Mouse (Mus musculus) midbrain, embryonic 14.5 days (tissue): Measurements from ENCODE around the gene Scgb3a1. TPM values are rescaled to one million over a fixed set of nuclear protein-coding genes. Genes with fewer than 3 reads are reported as not detected.

Source experiments
- ATAC-seq: fragments of 200-750 bp; cut with Nextera tagmentation; 2 replicates; pipeline ENCODE4 v1.8.0; 2017; ENCODE audit warnings: moderate number of reproducible peaks, moderate library complexity; ENCODE audit not compliant: low FRiP score, low TSS enrichment
- DNase-seq: peaks from one replicate; pipeline ENCODE4 v3.0.0-alpha.2; 2015
- H3K27ac ChIP-seq: fragments of 300-500 bp; sonication (generic); replicated peaks from 2 replicates; pipeline ENCODE4 v1.5.1; 2014; ENCODE audit warnings: mild to moderate bottlenecking, low read depth, low read length, moderate library complexity
- H3K27me3 ChIP-seq: fragments of 300-500 bp; sonication (generic); 2 replicates; pipeline ENCODE4 v1.6.1; 2014; ENCODE audit warnings: low read length, control low read depth, mixed read lengths; ENCODE audit not compliant: control insufficient read depth, insufficient read depth
- H3K36me3 ChIP-seq: fragments of 300-500 bp; sonication (generic); 2 replicates; pipeline ENCODE4 v1.6.1; 2014; ENCODE audit warnings: low read length, control low read depth; ENCODE audit not compliant: control insufficient read depth, insufficient read depth
- H3K4me1 ChIP-seq: fragments of 300-500 bp; sonication (generic); 2 replicates; pipeline ENCODE4 v1.6.1; 2014; ENCODE audit warnings: mild to moderate bottlenecking, antibody characterized with exemption, low read length, control low read depth; ENCODE audit not compliant: control insufficient read depth, insufficient read depth
- H3K4me2 ChIP-seq: fragments of 300-500 bp; sonication (generic); 2 replicates; pipeline ENCODE4 v1.6.1; 2014; ENCODE audit warnings: mild to moderate bottlenecking, low read length, moderate library complexity
- H3K4me3 ChIP-seq: fragments of 300-500 bp; sonication (generic); replicated peaks from 2 replicates; pipeline ENCODE4 v1.5.1; 2014; ENCODE audit warnings: low read depth, low read length
- H3K9ac ChIP-seq: fragments of 300-500 bp; sonication (generic); replicated peaks from 2 replicates; pipeline ENCODE4 v1.6.1; 2014; ENCODE audit warnings: mild to moderate bottlenecking, low read length, moderate library complexity
- H3K9me3 ChIP-seq: fragments of 300-500 bp; sonication (generic); 2 replicates; pipeline ENCODE4 v1.6.1; 2016; ENCODE audit warnings: low read length, control low read depth, mixed read lengths; ENCODE audit not compliant: control insufficient read depth
- WGBS: fragments of 180-500 bp; shearing (Covaris S2); extraction: QIAGEN DNeasy Blood & Tissue Kit; methylation state at CpG from one replicate; pipeline ENCODE4 v1.1.7; 2014; 5-methylcytosine and 5-hydroxymethylcytosine counted together
- polyA plus RNA-seq: library from polyadenylated mRNA; unstranded; fragments of >200 nt; fragmentation: Nextera tagmentation; extraction: Ambion mirVana; gene quantifications from 2 replicates; pipeline ENCODE4 v1.2.1, GENCODE M21; 2014

The Scgb3a1 gene
- polyA plus RNA-seq, 1 experiment from 2014 or later: not detected

DNA sequence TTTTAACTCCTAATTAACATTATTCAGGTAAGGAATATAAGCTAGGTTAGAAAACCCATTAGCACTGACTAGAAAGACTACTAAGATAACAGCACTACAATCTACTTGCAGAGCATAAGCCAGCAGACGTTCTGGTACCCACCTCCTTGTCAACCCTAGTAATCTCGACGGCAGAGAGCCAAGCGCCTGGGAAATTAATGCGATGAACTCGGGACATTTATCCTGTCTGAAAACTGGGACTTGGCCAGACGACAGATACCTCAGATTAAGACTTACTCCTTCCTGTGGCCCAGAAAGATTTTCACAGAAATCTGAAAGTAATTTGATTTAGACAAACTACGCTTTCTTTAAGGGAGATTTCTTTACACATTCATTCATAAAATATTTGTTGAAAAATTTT lies 41.4 kb downstream of the Scgb3a1 start:
- DNase-seq: no peak
- H3K36me3 ChIP-seq: peaks cover 28% of the 10 kb centered on the region
- H3K4me3 ChIP-seq: no peak overlapping the region
- H3K27ac ChIP-seq: no peak overlapping the region
- ATAC-seq: no peak
- 86% methylated on average over 8 of the region's 8 CpGs for WGBS
- H3K4me1 ChIP-seq: peaks cover 12% of the 10 kb centered on the region
- H3K9ac ChIP-seq: no peak overlapping the region
- no peaks in the 10 kb centered on the region for H3K9me3 ChIP-seq
- H3K4me2 ChIP-seq: no peak overlapping the region
- no peaks in the 10 kb centered on the region for H3K27me3 ChIP-seq

GRCm38 (mm10) chr11:49707834-49708233 lies 44.4 kb downstream of the Scgb3a1 start:
- Histone ChIP-seq H3K9me3 (no peaks in the 10 kb centered on the region), H3K4me2 (no peak overlapping the region), H3K27me3 (no peaks in the 10 kb centered on the region), H3K4me3 (no peak overlapping the region), H3K4me1 (peaks cover 27% of the 10 kb centered on the region), H3K27ac (no peak overlapping the region), H3K36me3 (peaks cover 11% of the 10 kb centered on the region; the same call in 1 of the 2 replicates), H3K9ac (no peak overlapping the region)
- WGBS: 94% methylated on average over 2 of the region's 2 CpGs
- ATAC-seq: no peak
- no peak for DNase-seq

- ATAC-seq (no peak), DNase-seq (no peak)
- peak overlapping the region; percentile 72 for H3K4me2 ChIP-seq
- peaks cover 30% of the 10 kb centered on the region for H3K4me1 ChIP-seq
- no peaks in the 10 kb centered on the region for H3K27me3 ChIP-seq
- H3K27ac ChIP-seq: no peak overlapping the region
- H3K36me3 ChIP-seq: peaks cover 9% of the 10 kb centered on the region; the same call in 1 of the 2 replicates
- H3K4me3 ChIP-seq: peak overlapping the region; percentile 98
- H3K9ac ChIP-seq: 0 out of 2 replicates have a peak overlapping the region, but pooled peaks have one; percentile 12
- H3K9me3 ChIP-seq: no peaks in the 10 kb centered on the region
- 79% methylated on average over 2 of the region's 2 CpGs for WGBS
These were observed 47.3 kb downstream of the Scgb3a1 start for GRCm38 (mm10) chr11:49710664-49711063.

DNA sequence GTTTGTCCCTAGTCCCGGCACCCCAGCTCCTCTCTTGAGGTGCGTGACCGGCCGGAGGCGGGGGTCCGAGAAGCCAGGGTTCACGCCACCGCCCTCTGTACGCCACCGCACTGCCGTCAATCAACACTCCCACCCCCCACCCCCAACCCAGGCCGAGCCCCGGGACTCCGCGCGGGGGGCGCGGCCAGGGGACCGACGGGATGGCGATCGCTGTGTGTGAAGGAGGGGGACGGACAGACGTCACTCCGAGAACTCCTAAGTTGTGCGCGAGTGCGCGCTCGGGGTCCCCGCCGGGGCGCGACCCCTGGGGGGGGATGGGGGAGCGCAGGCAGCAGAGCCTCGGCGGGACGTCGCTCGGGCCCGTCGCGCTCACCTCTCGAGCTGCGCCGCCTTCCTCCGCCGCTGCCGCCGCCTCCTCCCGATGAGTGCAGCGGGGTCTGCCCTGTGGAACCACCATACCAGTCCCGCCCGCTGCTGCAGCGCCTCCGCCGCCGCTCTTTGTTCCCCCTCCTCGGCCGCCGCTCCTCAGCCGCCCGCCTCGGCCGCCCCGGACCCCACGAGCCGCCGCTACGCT lies 48.7 kb downstream of the Scgb3a1 start:
- Histone ChIP-seq H3K27me3 (no peaks in the 10 kb centered on the region), H3K4me1 (peaks cover 30% of the 10 kb centered on the region), H3K9me3 (no peaks in the 10 kb centered on the region), H3K4me2 (peak overlapping the region; percentile 72), H3K9ac (peak overlapping the region; percentile 98), H3K4me3 (peak overlapping the region; percentile 98), H3K36me3 (peaks cover 4% of the 10 kb centered on the region; the same call in 1 of the 2 replicates), H3K27ac (peak overlapping the region; percentile 97)
- WGBS: under 1% methylated on average over 70 of the region's 70 CpGs
- ATAC-seq: peak; percentile 68
- peak; percentile 65 for DNase-seq

- Histone ChIP-seq H3K4me1 (peaks cover 30% of the 10 kb centered on the region), H3K4me2 (peak within 1 kb of the TSS; percentile 72), H3K4me3 (peak within 1 kb of the TSS; percentile 98), H3K27me3 (no peaks in the 10 kb centered on the region), H3K9me3 (no peaks in the 10 kb centered on the region), H3K9ac (peak within 1 kb of the TSS; percentile 98), H3K27ac (peak within 1 kb of the TSS; percentile 97), H3K36me3 (no peaks in the 10 kb centered on the region)
- DNase-seq (peak; percentile 99), ATAC-seq (peak; percentile 97)
- WGBS: 1% methylated on average over 64 of the region's 65 CpGs
These were observed 49.3 kb downstream of the Scgb3a1 start, which contains the start of gene Cnot6 for GRCm38 (mm10) chr11:49712555-49713335. Cnot6 (minus strand) TSS chr11:49712723.

- ATAC-seq (peak; percentile 22), DNase-seq (peak; percentile 56)
- 31% methylated on average over 20 of the region's 20 CpGs for WGBS
- peak overlapping the region; percentile 72 for H3K4me2 ChIP-seq
- peak overlapping the region; percentile 98 for H3K4me3 ChIP-seq
- no peaks in the 10 kb centered on the region for H3K27me3 ChIP-seq
- no peaks in the 10 kb centered on the region for H3K9me3 ChIP-seq
- H3K4me1 ChIP-seq: peaks cover 29% of the 10 kb centered on the region
- peak overlapping the region; percentile 97 for H3K27ac ChIP-seq
- H3K9ac ChIP-seq: peak overlapping the region; percentile 43
- H3K36me3 ChIP-seq: no peaks in the 10 kb centered on the region
These were observed 50.2 kb downstream of the Scgb3a1 start for GRCm38 (mm10) chr11:49713336-49714334.

Other genes starting within 250 kb of the Scgb3a1 start
- gene Olfr1389, start 240.5 kb upstream of the Scgb3a1 start, polyA plus RNA-seq: not detected in 2 replicates
- 0.09 TPM in 2 replicates for gene Olfr1388, start 227.0 kb upstream of the Scgb3a1 start, polyA plus RNA-seq
- gene Olfr1387, start 208.3 kb upstream of the Scgb3a1 start, polyA plus RNA-seq: not detected in 2 replicates
- gene Olfr1386, start 198.6 kb upstream of the Scgb3a1 start, polyA plus RNA-seq: not detected in 2 replicates
- gene Olfr1385, start 174.5 kb upstream of the Scgb3a1 start, polyA plus RNA-seq: not detected in 2 replicates
- gene Olfr1384, start 156.9 kb upstream of the Scgb3a1 start, polyA plus RNA-seq: not detected in 2 replicates
- not detected in 2 replicates for gene Olfr1383, start 144.0 kb upstream of the Scgb3a1 start, polyA plus RNA-seq
- not detected in 2 replicates for gene Olfr1382, start 135.4 kb upstream of the Scgb3a1 start, polyA plus RNA-seq
- not detected in 2 replicates for gene Olfr1381, start 120.2 kb upstream of the Scgb3a1 start, polyA plus RNA-seq
- not detected in 2 replicates for gene Olfr1380, start 106.7 kb upstream of the Scgb3a1 start, polyA plus RNA-seq
- gene Flt4, start 54.3 kb upstream of the Scgb3a1 start, polyA plus RNA-seq: 1.1 and 2.1 TPM in 2 replicates
- 55.9 and 57.6 TPM in 2 replicates for gene Cnot6, start 49.1 kb downstream of the Scgb3a1 start, polyA plus RNA-seq
- gene Gfpt2, start 130.6 kb downstream of the Scgb3a1 start, polyA plus RNA-seq: 4.1 and 4.5 TPM in 2 replicates
- 58.7 and 72.4 TPM in 2 replicates for gene Mapk9, start 183.1 kb downstream of the Scgb3a1 start, polyA plus RNA-seq
- 24.9 and 36.2 TPM in 2 replicates for gene Rasgef1c, start 238.2 kb downstream of the Scgb3a1 start, polyA plus RNA-seq